Mouse (Mus musculus): ENCODE results near the gene Cd79b.
A peak's percentile ranks its signal among the peaks of the same experiment; 100 is the strongest.

DNA sequence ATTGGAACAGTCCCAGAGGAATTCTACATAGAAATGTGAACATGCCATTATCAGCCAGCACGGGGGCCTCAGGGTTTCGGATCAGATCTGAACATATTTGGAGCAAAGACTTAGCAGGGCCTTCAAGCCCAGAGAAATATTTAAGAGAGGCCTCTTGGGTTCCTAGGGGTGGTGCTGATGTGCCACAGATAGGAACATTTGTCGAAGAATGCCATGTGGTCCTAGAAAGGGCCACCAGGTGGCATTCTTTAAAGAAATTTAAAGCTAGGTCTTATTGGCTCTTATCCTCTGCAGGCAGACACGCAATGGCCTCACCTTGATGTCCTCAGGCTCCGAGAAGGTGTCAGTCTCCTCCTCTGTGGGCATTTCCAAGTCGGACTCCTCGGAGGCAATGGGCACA lies 15.1 kb upstream of the Cd79b start:
- TF ChIP-seq CTCF (conservative IDR thresholded peaks at IDR 0.05 in 1 of 2, IDR thresholded peaks at IDR 0.05 in 1 of 2; ENCODE audit: low read depth in 2 of 2, low read length in 2 of 2) (peak; percentile 50 to 100; a peak in 3 of 4 replicates), EP300 (IDR thresholded peaks at IDR 0.05; ENCODE audit: low read length) (no peak), NELFE (IDR thresholded peaks at IDR 0.05; ENCODE audit: low read depth, low read length) (peak; percentile 81; the same call in 1 of the 2 replicates), RCOR1 (conservative IDR thresholded peaks at IDR 0.05; ENCODE audit: low read depth, low read length) (no peak), HCFC1 (IDR thresholded peaks at IDR 0.05; ENCODE audit: low read depth, low read length) (peak; percentile 35; the same call in 1 of the 2 replicates), ZNF384 (IDR thresholded peaks at IDR 0.05; ENCODE audit: low read depth, low read length) (0 out of 2 replicates have a peak, but pooled peaks have one; percentile 24), ZC3H11A (IDR thresholded peaks at IDR 0.05; ENCODE audit: low read depth, low read length) (peak; percentile 94), MXI1 (IDR thresholded peaks at IDR 0.05; ENCODE audit: low read depth, low read length) (peak; percentile 28; the same call in 1 of the 2 replicates), PAX5 (IDR thresholded peaks at IDR 0.05; ENCODE audit: low read length) (no peak), USF1 (IDR thresholded peaks at IDR 0.05; ENCODE audit: low read depth, low read length) (no peak), TCF12 (IDR thresholded peaks at IDR 0.05; ENCODE audit: low read depth, low read length) (peak; percentile 27; the same call in 1 of the 2 replicates)
